Mouse (Mus musculus): ENCODE results near the gene Sox8. TPM values are rescaled to one million over a fixed set of nuclear protein-coding genes. Genes with fewer than 3 reads are reported as not detected.

Gene Sox8
- polyA plus RNA-seq, 1 experiment from 2014 or later: 9.1 TPM

DNA sequence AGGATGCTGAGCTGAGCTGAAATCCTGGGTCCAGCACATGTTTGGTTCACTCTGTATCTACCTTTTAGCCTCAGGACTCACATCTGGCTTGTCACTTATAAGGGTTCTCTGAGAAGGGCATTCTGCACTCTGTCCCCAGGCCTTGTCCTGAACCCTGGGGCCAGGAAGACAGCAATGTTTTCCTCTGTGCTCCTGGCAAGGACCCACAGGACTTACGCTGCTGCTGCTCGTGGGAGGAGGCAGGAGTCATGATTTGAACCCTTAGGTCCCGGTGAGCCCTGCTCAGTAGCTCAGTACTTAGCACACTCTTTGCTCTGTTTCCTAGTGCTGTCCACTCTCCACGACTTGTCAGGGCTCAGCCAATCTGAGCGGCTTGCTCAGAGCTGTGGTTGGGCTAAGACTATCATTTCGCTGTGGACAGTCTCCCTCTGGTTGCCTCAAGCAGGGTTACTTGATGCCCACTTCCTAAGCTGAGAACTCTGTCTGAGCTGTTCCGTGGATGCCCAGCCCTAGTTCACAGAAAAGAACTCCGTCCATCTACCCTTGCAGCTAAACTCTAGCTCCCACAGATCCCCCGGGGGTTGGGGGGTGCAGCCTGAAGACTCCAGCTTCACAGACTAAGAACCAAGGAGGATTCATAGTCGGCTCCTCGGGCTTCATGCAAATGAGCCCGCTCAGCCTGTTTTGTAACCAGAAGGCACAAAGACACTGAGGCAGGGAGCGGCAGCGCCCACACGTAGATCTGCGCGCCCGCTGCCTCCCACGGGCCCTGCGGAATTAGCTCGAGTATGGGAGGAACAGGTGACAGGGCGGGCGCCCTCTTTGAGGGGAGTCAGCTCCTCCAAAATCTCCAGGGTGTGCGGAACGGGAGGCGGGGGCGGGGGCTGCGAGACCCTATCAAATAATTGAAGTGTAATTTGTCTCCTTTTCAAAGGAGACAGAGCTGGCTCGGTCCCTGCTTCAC is 14.5 kb downstream of the Sox8 start:
- DNase-seq (ENCODE audit: low spot score): peak; percentile 67
- H3K36me3 ChIP-seq (ENCODE audit: control insufficient read depth, insufficient read depth, low read length): no peaks in the 10 kb centered on the region
- peak overlapping the region; percentile 31 for H3K4me3 ChIP-seq (ENCODE audit: low read depth, low read length)

DNA sequence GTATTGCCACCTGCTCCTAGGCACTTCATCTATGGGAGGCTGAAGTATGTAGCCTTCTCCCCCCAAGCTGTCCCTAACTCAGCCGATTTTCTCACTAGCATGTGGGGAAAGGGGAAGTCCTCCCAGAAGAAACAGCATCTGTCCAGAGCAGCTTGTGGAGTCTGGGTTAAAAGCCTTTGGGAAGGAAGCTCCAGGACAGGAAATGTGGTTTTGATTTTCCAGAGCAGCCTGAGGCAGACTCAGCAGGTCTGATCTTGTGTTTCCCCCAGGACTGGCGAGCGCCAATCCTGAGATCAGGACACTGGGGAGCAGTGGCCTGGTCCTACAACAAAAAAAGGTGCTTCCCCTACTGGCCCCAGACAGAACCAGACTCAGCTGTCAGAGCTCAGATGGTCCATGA is 15.3 kb downstream of the Sox8 start:
- no peak for DNase-seq (ENCODE audit: low spot score)
- no peaks in the 10 kb centered on the region for H3K9me3 ChIP-seq (ENCODE audit: control insufficient read depth, low read length)
- H3K4me2 ChIP-seq (ENCODE audit: low read depth): no peak overlapping the region
- H3K27me3 ChIP-seq (ENCODE audit: control insufficient read depth, insufficient read depth, low read length): no peaks in the 10 kb centered on the region
- WGBS: 55% methylated on average over 3 of the region's 3 CpGs
- no peak overlapping the region for H3K9ac ChIP-seq (ENCODE audit: low read length)
- no peak for ATAC-seq (ENCODE audit: insufficient read depth, low FRiP score, low TSS enrichment)
- no peak overlapping the region for H3K4me3 ChIP-seq (ENCODE audit: low read depth, low read length)
- H3K36me3 ChIP-seq (ENCODE audit: control insufficient read depth, insufficient read depth, low read length): no peaks in the 10 kb centered on the region
- H3K4me1 ChIP-seq (ENCODE audit: control insufficient read depth, insufficient read depth, low read length): peaks cover 22% of the 10 kb centered on the region
- H3K27ac ChIP-seq (ENCODE audit: low read depth, low read length): no peak overlapping the region; the same call in 1 of the 2 replicates

More for the DNA sequence above, 14.5 kb downstream of the Sox8 start:
- ATAC-seq (ENCODE audit: insufficient read depth, low FRiP score, low TSS enrichment): peak; percentile 38; the same call in 1 of the 2 replicates
- Histone ChIP-seq H3K4me2 (ENCODE audit: low read depth) (peak overlapping the region; percentile 64), H3K4me1 (ENCODE audit: control insufficient read depth, insufficient read depth, low read length) (peaks cover 27% of the 10 kb centered on the region), H3K9ac (ENCODE audit: low read length) (peak overlapping the region; percentile 54), H3K27ac (ENCODE audit: low read depth, low read length) (peak overlapping the region; percentile 70; the same call in 1 of the 2 replicates), H3K9me3 (ENCODE audit: control insufficient read depth, low read length) (no peaks in the 10 kb centered on the region), H3K27me3 (ENCODE audit: control insufficient read depth, insufficient read depth, low read length) (no peaks in the 10 kb centered on the region)
- WGBS: 7% methylated on average over 29 of the region's 29 CpGs

DNA sequence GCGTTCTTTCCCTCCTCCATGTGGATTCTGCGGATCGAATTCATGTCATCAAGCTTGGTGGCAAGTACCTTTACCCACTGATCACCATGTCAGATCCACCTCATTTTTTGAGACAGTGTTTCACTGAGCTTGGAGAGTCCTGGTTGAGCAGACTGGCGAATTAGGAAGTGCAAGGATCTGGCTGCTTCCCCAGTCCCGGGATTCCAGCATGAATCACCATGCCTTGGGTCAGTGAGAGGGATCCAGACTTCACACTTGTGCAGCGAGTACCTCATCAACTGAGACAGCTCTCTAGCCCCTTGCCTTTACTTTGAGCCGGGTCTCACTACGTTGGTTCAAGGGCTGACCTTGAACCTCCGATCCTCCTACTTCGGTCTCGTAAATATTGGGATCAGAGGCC is 19.2 kb downstream of the Sox8 start:
- DNase-seq (ENCODE audit: low spot score) (no peak), ATAC-seq (ENCODE audit: insufficient read depth, low FRiP score, low TSS enrichment) (no peak)
- WGBS: 90% methylated on average over 11 of the region's 11 CpGs
- H3K27me3 ChIP-seq (ENCODE audit: control insufficient read depth, insufficient read depth, low read length): no peaks in the 10 kb centered on the region
- H3K9me3 ChIP-seq (ENCODE audit: control insufficient read depth, low read length): no peaks in the 10 kb centered on the region
- no peak overlapping the region for H3K9ac ChIP-seq (ENCODE audit: low read length)
- peaks cover 13% of the 10 kb centered on the region for H3K4me1 ChIP-seq (ENCODE audit: control insufficient read depth, insufficient read depth, low read length)
- no peak overlapping the region for H3K4me3 ChIP-seq (ENCODE audit: low read depth, low read length)
- H3K4me2 ChIP-seq (ENCODE audit: low read depth): no peak overlapping the region
- H3K27ac ChIP-seq (ENCODE audit: low read depth, low read length): no peak overlapping the region
- no peaks in the 10 kb centered on the region for H3K36me3 ChIP-seq (ENCODE audit: control insufficient read depth, insufficient read depth, low read length)

DNA sequence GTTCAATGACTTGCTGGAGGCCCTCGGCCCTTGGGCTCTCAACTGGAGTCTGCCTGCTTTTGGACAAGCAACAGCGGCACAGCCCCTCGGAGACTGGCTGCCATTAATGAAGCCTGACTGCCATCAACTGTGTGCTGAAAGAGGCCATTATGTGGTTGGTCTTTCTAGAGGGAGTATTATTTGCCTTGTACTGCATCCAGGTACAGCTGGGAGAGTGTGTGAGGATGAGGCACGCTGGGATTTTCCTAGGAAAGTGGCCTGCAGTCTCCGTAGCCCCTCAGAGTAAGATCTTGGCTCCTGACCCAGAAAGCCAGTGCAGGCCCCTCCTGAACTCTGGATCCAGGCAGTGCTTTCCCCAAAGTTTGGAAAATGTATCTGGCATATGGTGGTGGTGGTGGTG is 20.5 kb downstream of the Sox8 start:
- Histone ChIP-seq H3K9ac (ENCODE audit: low read length) (no peak overlapping the region), H3K9me3 (ENCODE audit: control insufficient read depth, low read length) (no peaks in the 10 kb centered on the region), H3K4me3 (ENCODE audit: low read depth, low read length) (no peak overlapping the region), H3K4me1 (ENCODE audit: control insufficient read depth, insufficient read depth, low read length) (peaks cover under 1% of the 10 kb centered on the region; the same call in 1 of the 2 replicates), H3K4me2 (ENCODE audit: low read depth) (no peak overlapping the region), H3K27me3 (ENCODE audit: control insufficient read depth, insufficient read depth, low read length) (no peaks in the 10 kb centered on the region), H3K36me3 (ENCODE audit: control insufficient read depth, insufficient read depth, low read length) (no peaks in the 10 kb centered on the region), H3K27ac (ENCODE audit: low read depth, low read length) (no peak overlapping the region)
- WGBS: 84% methylated on average over 5 of the region's 5 CpGs
- ATAC-seq (ENCODE audit: insufficient read depth, low FRiP score, low TSS enrichment): no peak
- no peak for DNase-seq (ENCODE audit: low spot score)

DNA sequence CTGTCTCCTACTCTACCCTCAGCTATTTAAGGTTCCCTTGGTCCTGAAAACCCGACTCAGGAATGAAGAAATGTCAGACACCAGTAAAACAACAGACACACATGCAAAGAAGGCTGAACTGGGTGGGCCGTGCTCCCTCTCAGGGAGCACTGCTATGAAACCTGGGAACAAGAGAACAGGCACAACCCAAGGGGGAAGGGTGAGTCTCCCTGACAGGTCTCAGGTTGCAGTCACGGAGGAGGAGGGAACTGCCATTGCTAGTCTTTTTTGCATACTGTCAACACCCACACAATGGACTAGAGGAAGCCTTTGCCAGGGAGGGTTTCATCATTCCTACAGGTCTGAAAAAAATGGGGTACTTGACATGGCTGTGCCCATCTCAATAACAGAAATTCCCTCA is 23.5 kb downstream of the Sox8 start:
- Histone ChIP-seq H3K36me3 (ENCODE audit: control insufficient read depth, insufficient read depth, low read length) (no peaks in the 10 kb centered on the region), H3K4me3 (ENCODE audit: low read depth, low read length) (no peak overlapping the region), H3K4me1 (ENCODE audit: control insufficient read depth, insufficient read depth, low read length) (no peaks in the 10 kb centered on the region), H3K9me3 (ENCODE audit: control insufficient read depth, low read length) (no peaks in the 10 kb centered on the region), H3K4me2 (ENCODE audit: low read depth) (no peak overlapping the region), H3K27ac (ENCODE audit: low read depth, low read length) (no peak overlapping the region), H3K9ac (ENCODE audit: low read length) (no peak overlapping the region), H3K27me3 (ENCODE audit: control insufficient read depth, insufficient read depth, low read length) (no peaks in the 10 kb centered on the region)
- no peak for DNase-seq (ENCODE audit: low spot score)
- WGBS: 39% methylated on average over 3 of the region's 3 CpGs
- ATAC-seq (ENCODE audit: insufficient read depth, low FRiP score, low TSS enrichment): no peak

DNA sequence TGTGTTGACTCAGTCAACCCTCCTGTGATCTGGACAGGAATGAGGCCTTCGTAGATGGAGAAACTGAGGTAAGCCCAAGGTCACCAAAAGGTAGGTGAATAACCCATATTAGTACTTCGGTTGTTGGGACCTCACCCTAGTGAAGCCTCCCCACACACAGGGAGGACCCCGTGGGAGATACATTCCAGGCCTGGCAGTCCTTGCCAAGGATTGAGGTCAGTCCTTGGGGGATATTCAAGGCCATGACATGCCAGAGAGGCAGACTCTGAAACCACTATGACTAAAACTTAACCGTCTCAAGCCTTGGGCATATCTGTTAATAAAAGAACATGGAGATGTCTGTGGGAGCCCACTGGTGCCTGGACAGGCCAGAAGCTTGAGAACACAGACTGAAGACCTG is 28.7 kb downstream of the Sox8 start:
- Histone ChIP-seq H3K9ac (ENCODE audit: low read length) (no peak overlapping the region), H3K27me3 (ENCODE audit: control insufficient read depth, insufficient read depth, low read length) (no peaks in the 10 kb centered on the region), H3K4me1 (ENCODE audit: control insufficient read depth, insufficient read depth, low read length) (no peaks in the 10 kb centered on the region), H3K4me2 (ENCODE audit: low read depth) (no peak overlapping the region), H3K9me3 (ENCODE audit: control insufficient read depth, low read length) (no peaks in the 10 kb centered on the region), H3K27ac (ENCODE audit: low read depth, low read length) (no peak overlapping the region), H3K4me3 (ENCODE audit: low read depth, low read length) (no peak overlapping the region), H3K36me3 (ENCODE audit: control insufficient read depth, insufficient read depth, low read length) (no peaks in the 10 kb centered on the region)
- ATAC-seq (ENCODE audit: insufficient read depth, low FRiP score, low TSS enrichment) (no peak), DNase-seq (ENCODE audit: low spot score) (no peak)
- 93% methylated on average over 4 of the region's 4 CpGs for WGBS

DNA sequence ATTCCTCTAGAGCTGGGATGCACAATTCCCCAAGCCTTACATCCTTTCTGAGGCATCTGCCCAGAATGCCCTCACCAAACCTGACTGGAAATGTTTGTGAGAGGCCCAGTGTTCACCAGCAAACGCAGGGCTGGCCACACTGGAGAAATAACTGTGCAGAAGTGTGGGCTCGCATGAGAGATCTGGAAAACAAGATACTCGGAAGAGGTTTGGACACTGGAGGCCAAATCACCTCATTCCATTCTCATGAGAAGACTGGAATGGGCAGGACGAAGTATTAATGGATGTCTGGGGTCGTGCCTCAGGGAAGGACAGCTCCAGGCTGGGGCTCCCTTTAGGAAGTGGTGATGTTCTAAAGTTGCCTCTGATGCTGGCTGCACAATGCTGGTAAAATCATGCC is 29.8 kb downstream of the Sox8 start:
- 85% methylated on average over 5 of the region's 5 CpGs for WGBS
- Histone ChIP-seq H3K27me3 (ENCODE audit: control insufficient read depth, insufficient read depth, low read length) (no peaks in the 10 kb centered on the region), H3K4me2 (ENCODE audit: low read depth) (no peak overlapping the region), H3K27ac (ENCODE audit: low read depth, low read length) (no peak overlapping the region), H3K4me3 (ENCODE audit: low read depth, low read length) (no peak overlapping the region), H3K9me3 (ENCODE audit: control insufficient read depth, low read length) (no peaks in the 10 kb centered on the region), H3K36me3 (ENCODE audit: control insufficient read depth, insufficient read depth, low read length) (no peaks in the 10 kb centered on the region), H3K9ac (ENCODE audit: low read length) (no peak overlapping the region), H3K4me1 (ENCODE audit: control insufficient read depth, insufficient read depth, low read length) (no peaks in the 10 kb centered on the region)
- DNase-seq (ENCODE audit: low spot score) (no peak), ATAC-seq (ENCODE audit: insufficient read depth, low FRiP score, low TSS enrichment) (no peak)

DNA sequence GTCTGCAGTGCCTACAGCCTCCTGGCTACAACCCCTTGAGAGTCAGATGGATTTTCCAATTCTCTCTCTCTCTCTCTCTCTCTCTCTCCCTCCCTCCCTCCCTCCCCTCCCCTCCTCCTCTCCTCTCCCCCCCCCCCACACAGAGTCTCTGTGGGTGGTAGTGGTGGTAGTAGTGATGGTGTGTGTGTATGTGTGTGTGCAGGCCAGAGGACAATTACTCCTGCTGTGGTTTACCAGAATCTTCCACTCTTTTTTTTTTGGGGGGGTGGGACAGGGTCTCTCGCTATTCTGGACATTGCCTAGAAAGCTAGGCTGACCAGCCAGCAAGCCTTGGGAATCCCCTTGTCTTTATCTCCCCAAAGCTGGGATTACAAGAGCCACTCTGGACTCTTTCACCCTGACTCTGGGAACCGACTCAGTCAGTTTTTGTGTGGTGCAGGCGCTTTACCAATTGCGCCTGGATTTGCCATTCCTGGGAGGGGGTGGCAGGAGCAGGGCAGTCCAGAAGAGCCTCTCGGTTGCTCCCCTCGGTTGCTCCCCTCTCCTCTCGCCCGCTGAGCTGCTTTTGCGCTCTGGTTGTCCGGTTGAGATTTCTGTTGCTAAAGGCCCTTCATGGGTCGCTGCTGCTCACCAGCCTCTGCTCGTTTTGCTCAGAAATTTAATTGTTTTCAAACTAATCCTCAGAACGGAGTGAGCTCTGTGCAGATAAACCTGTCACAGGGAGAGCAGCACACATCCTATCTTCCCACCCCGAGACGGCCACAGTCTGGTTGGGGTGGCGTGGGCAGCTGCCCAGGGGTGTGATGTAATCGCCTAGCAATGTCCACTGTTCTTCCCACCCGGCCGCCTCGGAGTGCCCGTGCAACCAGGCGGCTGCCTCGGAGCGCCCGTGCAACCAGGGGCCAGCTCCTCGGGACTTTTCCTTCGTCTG is 31.3 kb downstream of the Sox8 start:
- Histone ChIP-seq H3K4me3 (ENCODE audit: low read depth, low read length) (no peak overlapping the region), H3K36me3 (ENCODE audit: control insufficient read depth, insufficient read depth, low read length) (no peaks in the 10 kb centered on the region), H3K4me2 (ENCODE audit: low read depth) (no peak overlapping the region), H3K9me3 (ENCODE audit: control insufficient read depth, low read length) (no peaks in the 10 kb centered on the region), H3K27me3 (ENCODE audit: control insufficient read depth, insufficient read depth, low read length) (no peaks in the 10 kb centered on the region), H3K4me1 (ENCODE audit: control insufficient read depth, insufficient read depth, low read length) (no peaks in the 10 kb centered on the region), H3K27ac (ENCODE audit: low read depth, low read length) (no peak overlapping the region), H3K9ac (ENCODE audit: low read length) (no peak overlapping the region)
- WGBS: 65% methylated on average over 27 of the region's 27 CpGs
- ATAC-seq (ENCODE audit: insufficient read depth, low FRiP score, low TSS enrichment): no peak
- DNase-seq (ENCODE audit: low spot score): no peak
